Mouse (Mus musculus): ENCODE data around the gene Tbl3.

- TF ChIP-seq CTCF (IDR thresholded peaks at IDR 0.05; ENCODE audit: extremely low read depth, insufficient read length, insufficient replicate concordance, low read depth, low read length) = no peak
- no peak for TF ChIP-seq POLR2A (IDR thresholded peaks at IDR 0.05; ENCODE audit: low read depth, low read length)
These were observed 18.0 kb downstream of the Tbl3 start, which contains the start of gene Syngr3 for GRCm38 (mm10) chr17:24689251-24690081.
